Mouse (Mus musculus) neural tube, embryonic 15.5 days (tissue): ENCODE data around the gene Gm32742. TPM values are rescaled to one million over a fixed set of nuclear protein-coding genes. Genes with fewer than 3 reads are reported as not detected.

Experiments used
- ATAC-seq: fragments of 200-750 bp; cut with Nextera tagmentation; 2 replicates; pipeline ENCODE4 v1.8.0; 2017; ENCODE audit warnings: mild to moderate bottlenecking, moderate TSS enrichment, moderate library complexity; ENCODE audit not compliant: low FRiP score
- H3K27ac ChIP-seq: fragments of 300-500 bp; sonication (generic); replicated peaks from 2 replicates; pipeline ENCODE4 v1.5.1; 2015; ENCODE audit warnings: mild to moderate bottlenecking, inconsistent platforms
- H3K27me3 ChIP-seq: fragments of 300-500 bp; sonication (generic); replicated peaks from 2 replicates; pipeline ENCODE4 v1.6.1; 2015; ENCODE audit warnings: inconsistent platforms
- H3K36me3 ChIP-seq: fragments of 300-500 bp; sonication (generic); 2 replicates; pipeline ENCODE4 v1.6.1; 2015; ENCODE audit warnings: inconsistent platforms
- H3K4me1 ChIP-seq: fragments of 300-500 bp; sonication (generic); 2 replicates; pipeline ENCODE4 v1.6.1; 2015; ENCODE audit warnings: inconsistent platforms
- H3K4me2 ChIP-seq: fragments of 300-500 bp; sonication (generic); 2 replicates; pipeline ENCODE4 v1.6.1; 2015; ENCODE audit warnings: inconsistent platforms, mild to moderate bottlenecking, moderate library complexity
- H3K4me3 ChIP-seq: fragments of 300-500 bp; sonication (generic); replicated peaks from 2 replicates; pipeline ENCODE4 v1.5.1; 2015; ENCODE audit warnings: mild to moderate bottlenecking, inconsistent platforms
- H3K9ac ChIP-seq: fragments of 300-500 bp; sonication (generic); replicated peaks from 2 replicates; pipeline ENCODE4 v1.6.1; 2015; ENCODE audit warnings: mild to moderate bottlenecking, inconsistent platforms
- H3K9me3 ChIP-seq: fragments of 300-500 bp; sonication (generic); replicated peaks from 2 replicates; pipeline ENCODE4 v1.6.1; 2016; ENCODE audit warnings: inconsistent platforms
- WGBS: fragments of 180-500 bp; shearing (Covaris S2); methylation state at CpG from one replicate; pipeline ENCODE4 v1.1.7; 2015; ENCODE audit warnings: mixed read lengths; 5-methylcytosine and 5-hydroxymethylcytosine counted together
- microRNA counts: library from miRNA; unstranded; fragments of <30 nt; microRNA quantifications from one replicate; lab custom pipeline; 2016
- microRNA-seq: library from miRNA; unstranded; fragments of <30 nt; microRNA quantifications from one replicate; pipeline ENCODE4, GENCODE M21; 2017
- polyA plus RNA-seq: library from polyadenylated mRNA; unstranded; fragments of >200 nt; fragmentation: Nextera tagmentation; extraction: Ambion mirVana; gene quantifications from 2 replicates; pipeline ENCODE4 v1.2.1, GENCODE M21; 2015

Gene Gm32742
- polyA plus RNA-seq, 1 experiment from 2014 or later = not detected

DNA sequence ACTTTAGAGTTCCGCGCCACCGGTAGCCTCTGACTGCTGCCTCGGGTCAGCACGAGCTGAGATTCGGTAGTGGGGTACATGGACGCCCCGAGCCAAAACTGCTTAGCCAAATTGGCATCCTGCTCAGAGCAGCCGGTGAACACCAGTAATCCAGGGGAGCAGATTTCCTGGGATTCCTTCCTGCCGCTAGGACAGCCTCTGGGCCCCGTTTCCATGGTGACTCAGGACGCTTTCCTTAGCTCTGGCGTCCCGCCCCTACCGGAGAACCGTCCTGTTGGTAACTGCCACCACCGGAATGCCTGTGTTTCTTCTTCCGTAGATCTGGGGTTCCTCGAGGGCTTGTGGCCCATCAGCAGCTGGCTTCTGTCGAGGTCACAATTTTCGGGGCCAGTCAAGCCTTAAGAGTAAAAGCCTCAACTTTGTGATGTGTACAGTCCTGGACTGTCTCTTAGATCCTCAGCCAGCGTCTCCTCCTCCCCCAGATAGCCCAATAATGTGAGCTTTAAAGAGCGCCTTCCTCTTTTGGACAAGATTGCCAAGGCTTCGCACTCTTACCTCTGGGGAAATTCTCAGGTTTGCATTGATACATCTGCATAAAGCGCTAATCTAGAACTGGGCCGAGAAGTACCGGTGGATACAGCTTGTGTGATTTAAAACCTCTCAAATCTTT is 63.4 kb downstream of the Gm32742 start, which contains the start of gene 4833427G06Rik:
TSS of gene 4833427G06Rik (minus strand) at position 323 of the 670 bp plus-strand sequence.
- peak within 1 kb of the TSS; percentile 60 for H3K4me3 ChIP-seq
- ATAC-seq = peak; percentile 31; the same call in 1 of the 2 replicates
- 8% methylated on average over 27 of the region's 27 CpGs for WGBS
- no peaks in the 10 kb centered on the region for H3K36me3 ChIP-seq
- peaks cover 12% of the 10 kb centered on the region; the same call in 1 of the 2 replicates for H3K27me3 ChIP-seq
- no peak within 1 kb of the TSS for H3K9ac ChIP-seq
- H3K4me1 ChIP-seq = peaks cover 22% of the 10 kb centered on the region
- H3K4me2 ChIP-seq = peak within 1 kb of the TSS; percentile 100
- H3K27ac ChIP-seq = no peak within 1 kb of the TSS
- no peaks in the 10 kb centered on the region for H3K9me3 ChIP-seq

DNA sequence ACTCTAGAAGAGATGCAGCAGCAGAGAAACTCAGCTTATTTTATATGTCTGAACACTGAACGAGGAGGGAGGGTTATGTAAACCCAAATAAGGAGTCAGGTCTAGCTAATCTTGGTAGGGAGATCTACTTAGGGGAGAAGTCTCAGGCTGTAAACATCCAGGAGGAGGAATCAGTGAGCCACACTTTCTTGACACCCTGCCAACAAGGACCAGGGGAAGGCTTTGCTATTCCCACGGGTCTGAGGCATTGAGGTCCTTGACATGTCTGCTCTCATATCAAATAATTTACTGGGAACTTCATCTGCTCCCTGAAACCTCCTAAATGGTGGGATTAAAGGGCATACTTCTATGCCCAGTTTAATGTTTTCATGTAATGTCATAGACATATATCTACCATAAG is 69.0 kb downstream of the Gm32742 start:
- no peak for ATAC-seq
- H3K36me3 ChIP-seq = no peaks in the 10 kb centered on the region
- WGBS = 56% methylated on average over 2 of the region's 2 CpGs
- H3K9me3 ChIP-seq = no peaks in the 10 kb centered on the region
- no peaks in the 10 kb centered on the region for H3K4me1 ChIP-seq
- peaks cover 4% of the 10 kb centered on the region; the same call in 1 of the 2 replicates for H3K27me3 ChIP-seq
- H3K27ac ChIP-seq = no peak overlapping the region
- H3K4me2 ChIP-seq = no peak overlapping the region
- no peak overlapping the region for H3K9ac ChIP-seq
- no peak overlapping the region for H3K4me3 ChIP-seq

DNA sequence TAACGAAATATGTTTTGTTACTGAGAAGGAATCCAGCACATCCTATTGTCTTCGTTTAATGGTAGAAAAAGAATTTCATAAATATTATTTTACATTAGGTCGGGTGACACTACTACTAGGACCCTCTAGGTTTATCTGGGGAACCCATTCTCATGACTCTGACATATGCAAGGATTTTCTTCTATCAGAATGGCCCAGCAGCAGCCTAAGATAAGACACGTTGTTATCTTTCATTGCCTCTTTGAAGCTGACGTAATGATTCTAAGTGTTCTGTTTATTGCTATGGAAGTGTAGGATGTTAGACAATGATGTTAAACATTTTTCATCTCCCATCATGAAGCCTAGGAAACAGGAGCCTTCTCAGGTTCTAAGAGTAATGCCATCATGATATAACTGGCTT is 71.6 kb downstream of the Gm32742 start:
- 75% methylated on average over 5 of the region's 5 CpGs for WGBS
- H3K27ac ChIP-seq = no peak overlapping the region
- no peaks in the 10 kb centered on the region for H3K4me1 ChIP-seq
- H3K36me3 ChIP-seq = no peaks in the 10 kb centered on the region
- no peak for ATAC-seq
- H3K9ac ChIP-seq = no peak overlapping the region
- H3K27me3 ChIP-seq = no peaks in the 10 kb centered on the region
- H3K9me3 ChIP-seq = no peaks in the 10 kb centered on the region
- no peak overlapping the region for H3K4me2 ChIP-seq
- no peak overlapping the region for H3K4me3 ChIP-seq

DNA sequence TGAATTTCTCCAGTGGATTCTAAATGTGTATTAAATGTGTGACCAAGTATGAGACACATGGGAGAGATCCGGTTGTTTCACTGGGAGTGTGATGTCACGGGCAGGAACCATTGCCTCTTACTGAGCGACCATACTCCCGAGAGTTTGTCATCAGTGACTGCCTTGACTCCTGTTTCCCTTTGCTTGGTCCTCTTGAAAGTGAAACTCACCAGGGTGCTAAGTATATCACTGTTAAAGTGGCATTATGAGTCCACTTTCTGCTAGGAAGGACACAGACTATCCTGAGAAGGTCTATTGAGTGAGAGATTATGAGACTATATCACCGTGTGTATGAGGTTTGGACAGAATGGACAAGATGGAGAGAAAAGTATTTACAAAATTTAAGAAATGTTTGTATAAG is 83.7 kb downstream of the Gm32742 start:
- no peaks in the 10 kb centered on the region for H3K36me3 ChIP-seq
- no peak overlapping the region for H3K27ac ChIP-seq
- no peak for ATAC-seq
- H3K9ac ChIP-seq = no peak overlapping the region
- H3K4me3 ChIP-seq = no peak overlapping the region
- WGBS = 84% methylated on average over 5 of the region's 5 CpGs
- no peaks in the 10 kb centered on the region for H3K9me3 ChIP-seq
- H3K27me3 ChIP-seq = 0 out of 2 replicates have a peak, but pooled peaks cover 10% of the 10 kb centered on the region
- no peak overlapping the region for H3K4me2 ChIP-seq
- H3K4me1 ChIP-seq = peaks cover 5% of the 10 kb centered on the region

MicroRNA genes within 50 kb of the gene (microRNA counts, 519-probe panel; counts per million panel counts)
- 1,722 counts per million, percentile 27 among the panel's probes with 10 or more counts for microRNA mmu-miR-34b-3p (lab: Ali Mortazavi, UCI)
- microRNA mmu-miR-34b-5p (lab: Ali Mortazavi, UCI) = 1,993 counts per million, percentile 42 among the panel's probes with 10 or more counts
- 3,303 counts per million, percentile 80 among the panel's probes with 10 or more counts for microRNA mmu-miR-34c (lab: Ali Mortazavi, UCI)

Small RNAs within 50 kb of the gene (microRNA-seq; reads per million reads assigned to microRNA genes)
- gene Mir34b (15.6 reads per million, percentile 30 among the genes with 10 or more reads in this experiment), gene Mir34c (307 reads per million, percentile 67 among the genes with 10 or more reads in this experiment)

Other genes starting within 250 kb of the Gm32742 start
- 14.9 and 19.4 TPM in 2 replicates for gene Sik2, start 156.4 kb downstream of the Gm32742 start, polyA plus RNA-seq
- gene Btg4, start 104.6 kb downstream of the Gm32742 start, polyA plus RNA-seq = not detected in 2 replicates
- 5.2 and 5.6 TPM in 2 replicates for gene Layn, start 88.4 kb downstream of the Gm32742 start, polyA plus RNA-seq
- 0.37 TPM in 2 replicates for gene 4833427G06Rik, start 63.4 kb downstream of the Gm32742 start, polyA plus RNA-seq
- 0.09 and 0.38 TPM in 2 replicates for gene Pou2af1, start 48.2 kb upstream of the Gm32742 start, polyA plus RNA-seq
- 0.70 and 2.1 TPM in 2 replicates for gene Colca2, start 113.1 kb upstream of the Gm32742 start, polyA plus RNA-seq
- not detected in 2 replicates for gene 1810046K07Rik, start 163.4 kb upstream of the Gm32742 start, polyA plus RNA-seq